Mouse (Mus musculus): Measurements from ENCODE around the gene Tenm3. TPM values are rescaled to one million over a fixed set of nuclear protein-coding genes. Genes with fewer than 3 reads are reported as not detected.

Gene Tenm3
- polyA plus RNA-seq, 2 experiments: 38.0 to 48.1 TPM

DNA sequence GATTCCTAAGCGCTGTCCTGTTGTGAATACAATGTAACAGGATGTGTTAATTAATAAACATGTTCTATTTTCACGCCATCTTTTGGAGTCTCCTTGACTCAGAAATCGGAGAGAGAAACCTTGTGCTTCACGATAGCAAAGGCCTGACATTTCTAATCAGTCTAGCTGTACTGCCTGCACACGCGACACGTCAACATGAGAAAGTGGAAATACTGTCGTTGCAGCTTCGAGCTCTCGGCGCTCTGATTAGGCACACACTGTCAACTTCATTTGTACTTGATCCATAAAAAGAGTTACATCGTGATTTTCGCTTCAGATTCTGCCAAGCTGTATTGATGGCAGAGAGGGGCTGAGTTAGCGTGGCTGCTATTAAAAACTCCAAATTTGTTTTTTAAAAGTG, 247.4 kb downstream of the Tenm3 start:
- 87% methylated on average over 14 of the region's 14 CpGs for WGBS

DNA sequence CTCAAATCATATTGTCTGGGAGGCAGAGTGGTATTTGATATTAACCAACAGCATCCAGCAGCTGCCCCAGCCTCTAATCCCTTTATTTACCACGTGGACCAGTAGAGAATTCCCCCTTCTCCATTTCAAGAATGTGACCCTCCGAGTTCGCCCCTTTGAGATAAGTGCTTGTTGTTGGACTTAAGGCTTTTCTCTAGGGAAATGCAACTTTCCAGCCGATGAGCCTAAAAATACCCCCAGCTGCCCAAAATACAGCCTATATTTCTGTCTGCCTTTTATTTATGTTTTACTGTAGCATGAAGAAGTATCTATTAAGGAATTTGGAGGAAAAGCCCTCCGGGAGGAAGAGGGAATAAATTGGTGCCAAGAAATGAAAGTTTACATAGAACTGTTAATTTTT, 251.9 kb downstream of the Tenm3 start:
- 0 out of 2 replicates have a peak, but pooled peaks cover 2% of the 10 kb centered on the region for H3K4me1 ChIP-seq (ENCODE audit: control insufficient read depth, insufficient read depth, low read length)
- H3K9me3 ChIP-seq (ENCODE audit: control insufficient read depth, low read length): no peaks in the 10 kb centered on the region
- H3K9ac ChIP-seq (ENCODE audit: low read depth, low read length, severe bottlenecking): no peak overlapping the region
- TF ChIP-seq POLR2A (IDR thresholded peaks at IDR 0.05; ENCODE audit: borderline replicate concordance, extremely low read depth, insufficient read depth, insufficient read length): no peak
- H3K27ac ChIP-seq (replicated peaks; ENCODE audit: low read depth, low read length): no peak overlapping the region
- DNase-seq (ENCODE audit: low spot score): no peak
- WGBS: 35% methylated on average over 5 of the region's 5 CpGs
- no peaks in the 10 kb centered on the region for H3K27me3 ChIP-seq (ENCODE audit: control insufficient read depth, insufficient read depth, low read length)
- peak; percentile 50; the same call in 1 of the 2 replicates for ATAC-seq (ENCODE audit: low FRiP score, low read depth)
- H3K4me3 ChIP-seq (replicated peaks; ENCODE audit: low read length): no peak overlapping the region
- no peaks in the 10 kb centered on the region for H3K36me3 ChIP-seq (ENCODE audit: control insufficient read depth, insufficient read depth, low read length)
- no peak overlapping the region for H3K4me2 ChIP-seq (replicated peaks; ENCODE audit: low read depth, low read length, severe bottlenecking)

More for the DNA sequence above, 247.4 kb downstream of the Tenm3 start:
- H3K27ac ChIP-seq (replicated peaks; ENCODE audit: low read depth, low read length): no peak overlapping the region
- no peaks in the 10 kb centered on the region for H3K36me3 ChIP-seq (ENCODE audit: control insufficient read depth, insufficient read depth, low read length)
- H3K27me3 ChIP-seq (ENCODE audit: control insufficient read depth, insufficient read depth, low read length): no peaks in the 10 kb centered on the region
- ATAC-seq (ENCODE audit: low FRiP score, low read depth) (no peak), DNase-seq (ENCODE audit: low spot score) (no peak)
- no peak overlapping the region for H3K4me2 ChIP-seq (replicated peaks; ENCODE audit: low read depth, low read length, severe bottlenecking)
- peaks cover 12% of the 10 kb centered on the region; the same call in 1 of the 2 replicates for H3K4me1 ChIP-seq (ENCODE audit: control insufficient read depth, insufficient read depth, low read length)
- H3K4me3 ChIP-seq (replicated peaks; ENCODE audit: low read length): no peak overlapping the region
- no peak for TF ChIP-seq POLR2A (IDR thresholded peaks at IDR 0.05; ENCODE audit: borderline replicate concordance, extremely low read depth, insufficient read depth, insufficient read length)
- no peak overlapping the region for H3K9ac ChIP-seq (ENCODE audit: low read depth, low read length, severe bottlenecking)
- no peaks in the 10 kb centered on the region for H3K9me3 ChIP-seq (ENCODE audit: control insufficient read depth, low read length)

- 43% methylated on average over 6 of the region's 6 CpGs for WGBS
- Histone ChIP-seq H3K36me3 (ENCODE audit: control insufficient read depth, insufficient read depth, low read length) (no peaks in the 10 kb centered on the region), H3K4me1 (ENCODE audit: control insufficient read depth, insufficient read depth, low read length) (no peaks in the 10 kb centered on the region), H3K9ac (ENCODE audit: low read depth, low read length, severe bottlenecking) (no peak overlapping the region), H3K9me3 (ENCODE audit: control insufficient read depth, low read length) (no peaks in the 10 kb centered on the region), H3K4me3 (replicated peaks; ENCODE audit: low read length) (no peak overlapping the region), H3K27me3 (ENCODE audit: control insufficient read depth, insufficient read depth, low read length) (no peaks in the 10 kb centered on the region), H3K27ac (replicated peaks; ENCODE audit: low read depth, low read length) (no peak overlapping the region), H3K4me2 (replicated peaks; ENCODE audit: low read depth, low read length, severe bottlenecking) (no peak overlapping the region)
- DNase-seq (ENCODE audit: low spot score) (no peak), ATAC-seq (ENCODE audit: low FRiP score, low read depth) (no peak)
- TF ChIP-seq POLR2A (IDR thresholded peaks at IDR 0.05; ENCODE audit: borderline replicate concordance, extremely low read depth, insufficient read depth, insufficient read length): no peak
Measured at GRCm38 (mm10) chr8:48579732-48580131, 264.0 kb downstream of the Tenm3 start.

GRCm38 (mm10) chr8:48579144-48579543, 264.6 kb downstream of the Tenm3 start:
- DNase-seq (ENCODE audit: low spot score) (no peak), ATAC-seq (ENCODE audit: low FRiP score, low read depth) (no peak)
- Histone ChIP-seq H3K9me3 (ENCODE audit: control insufficient read depth, low read length) (no peaks in the 10 kb centered on the region), H3K36me3 (ENCODE audit: control insufficient read depth, insufficient read depth, low read length) (no peaks in the 10 kb centered on the region), H3K4me1 (ENCODE audit: control insufficient read depth, insufficient read depth, low read length) (no peaks in the 10 kb centered on the region), H3K9ac (ENCODE audit: low read depth, low read length, severe bottlenecking) (no peak overlapping the region), H3K27ac (replicated peaks; ENCODE audit: low read depth, low read length) (no peak overlapping the region), H3K4me3 (replicated peaks; ENCODE audit: low read length) (no peak overlapping the region), H3K4me2 (replicated peaks; ENCODE audit: low read depth, low read length, severe bottlenecking) (no peak overlapping the region), H3K27me3 (ENCODE audit: control insufficient read depth, insufficient read depth, low read length) (no peaks in the 10 kb centered on the region)
- TF ChIP-seq POLR2A (IDR thresholded peaks at IDR 0.05; ENCODE audit: borderline replicate concordance, extremely low read depth, insufficient read depth, insufficient read length): no peak
- WGBS: 23% methylated on average over 8 of the region's 8 CpGs

- 61% methylated on average over 1 of the region's 1 CpGs for WGBS
- Histone ChIP-seq H3K4me1 (ENCODE audit: control insufficient read depth, insufficient read depth, low read length) (peaks cover 20% of the 10 kb centered on the region), H3K4me3 (replicated peaks; ENCODE audit: low read length) (no peak overlapping the region), H3K36me3 (ENCODE audit: control insufficient read depth, insufficient read depth, low read length) (no peaks in the 10 kb centered on the region), H3K9ac (ENCODE audit: low read depth, low read length, severe bottlenecking) (no peak overlapping the region), H3K4me2 (replicated peaks; ENCODE audit: low read depth, low read length, severe bottlenecking) (no peak overlapping the region), H3K27ac (replicated peaks; ENCODE audit: low read depth, low read length) (0 out of 2 replicates have a peak overlapping the region, but pooled peaks have one; percentile 0), H3K9me3 (ENCODE audit: control insufficient read depth, low read length) (no peaks in the 10 kb centered on the region), H3K27me3 (ENCODE audit: control insufficient read depth, insufficient read depth, low read length) (no peaks in the 10 kb centered on the region)
- no peak for TF ChIP-seq POLR2A (IDR thresholded peaks at IDR 0.05; ENCODE audit: borderline replicate concordance, extremely low read depth, insufficient read depth, insufficient read length)
- ATAC-seq (ENCODE audit: low FRiP score, low read depth): peak; percentile 41; the same call in 1 of the 2 replicates
- DNase-seq (ENCODE audit: low spot score): peak; percentile 67
Measured at GRCm38 (mm10) chr8:48572941-48573340, 270.8 kb downstream of the Tenm3 start.

GRCm38 (mm10) chr8:48572345-48572744, 271.4 kb downstream of the Tenm3 start:
- no peak for TF ChIP-seq POLR2A (IDR thresholded peaks at IDR 0.05; ENCODE audit: borderline replicate concordance, extremely low read depth, insufficient read depth, insufficient read length)
- DNase-seq (ENCODE audit: low spot score) (no peak), ATAC-seq (ENCODE audit: low FRiP score, low read depth) (no peak)
- H3K36me3 ChIP-seq (ENCODE audit: control insufficient read depth, insufficient read depth, low read length): no peaks in the 10 kb centered on the region
- no peak overlapping the region for H3K27ac ChIP-seq (replicated peaks; ENCODE audit: low read depth, low read length)
- no peak overlapping the region for H3K9ac ChIP-seq (ENCODE audit: low read depth, low read length, severe bottlenecking)
- WGBS: 92% methylated on average over 2 of the region's 2 CpGs
- peaks cover 23% of the 10 kb centered on the region for H3K4me1 ChIP-seq (ENCODE audit: control insufficient read depth, insufficient read depth, low read length)
- H3K9me3 ChIP-seq (ENCODE audit: control insufficient read depth, low read length): no peaks in the 10 kb centered on the region
- H3K4me3 ChIP-seq (replicated peaks; ENCODE audit: low read length): no peak overlapping the region
- H3K27me3 ChIP-seq (ENCODE audit: control insufficient read depth, insufficient read depth, low read length): no peaks in the 10 kb centered on the region
- H3K4me2 ChIP-seq (replicated peaks; ENCODE audit: low read depth, low read length, severe bottlenecking): no peak overlapping the region
